Mouse (Mus musculus) spleen, adult 2 months (tissue): ENCODE results near the gene Fam160a1.

Source experiments
- CTCF ChIP-seq: fragments of 200-500 bp; IDR thresholded peaks from 2 replicates; pipeline ENCODE4 v1.5.1; 2011; ENCODE audit warnings: mild to moderate bottlenecking, inconsistent platforms; ENCODE audit not compliant: insufficient read depth, insufficient read length, insufficient replicate concordance; ENCODE audit errors: extremely low read depth
- POLR2A ChIP-seq: fragments of 200-500 bp; IDR thresholded peaks from 2 replicates; pipeline ENCODE4 v1.6.1; 2011; ENCODE audit warnings: low read depth, low read length, inconsistent platforms

- no peak for TF ChIP-seq CTCF
- TF ChIP-seq POLR2A, result no peak
These were observed 149.4 kb downstream of the Fam160a1 start for GRCm38 (mm10) chr3:85667683-85668082.
